Mouse (Mus musculus): ENCODE results near the gene Kcne1.

The Kcne1 gene

DNA sequence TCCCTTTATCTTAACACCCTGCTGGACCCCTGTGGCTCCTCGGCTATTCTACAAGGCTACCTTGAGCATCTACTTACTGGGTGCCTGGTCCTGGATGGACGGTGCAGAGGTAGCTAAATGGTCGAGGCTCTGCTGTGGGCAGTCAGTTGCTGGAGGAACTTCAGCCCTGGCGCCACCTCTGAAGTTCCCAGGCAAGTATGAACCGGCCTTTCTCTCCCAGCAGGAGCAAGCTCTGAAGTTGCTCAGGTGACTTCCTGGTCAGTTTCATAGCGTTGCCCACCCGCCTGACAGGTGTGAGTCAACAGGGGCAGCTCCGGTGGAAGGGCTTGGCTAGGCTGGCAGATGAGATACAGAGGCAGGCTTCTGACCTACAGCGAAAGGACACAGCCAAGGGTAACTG lies at the start of gene Kcne1:
Gene Kcne1, minus strand, starts transcription at position 240 of the 400 bp plus-strand sequence.
- DNase-seq (ENCODE audit: low spot score in 2 of 2), result no peak

DNA sequence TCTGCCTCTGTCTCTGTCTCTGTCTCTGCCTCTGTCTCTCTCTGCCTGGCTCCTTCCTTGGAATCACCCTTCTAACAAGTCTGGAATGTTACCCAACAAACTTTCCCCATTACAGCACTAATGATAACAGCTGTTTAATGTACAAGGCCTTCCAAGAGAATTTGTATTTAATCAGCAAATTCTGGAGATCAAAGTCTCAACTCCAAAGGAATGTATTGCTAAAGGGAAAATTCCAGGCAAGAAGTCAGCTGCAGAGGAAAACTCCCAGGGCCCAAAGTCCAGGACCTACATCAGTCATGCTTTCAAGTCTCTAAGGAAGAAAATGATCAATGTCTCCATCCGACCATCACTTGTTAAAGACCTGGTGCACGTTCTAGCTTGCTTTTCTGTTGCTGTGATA lies 48.6 kb upstream of the Kcne1 start:
- no peak for DNase-seq (ENCODE audit: low spot score in 2 of 2)

DNA sequence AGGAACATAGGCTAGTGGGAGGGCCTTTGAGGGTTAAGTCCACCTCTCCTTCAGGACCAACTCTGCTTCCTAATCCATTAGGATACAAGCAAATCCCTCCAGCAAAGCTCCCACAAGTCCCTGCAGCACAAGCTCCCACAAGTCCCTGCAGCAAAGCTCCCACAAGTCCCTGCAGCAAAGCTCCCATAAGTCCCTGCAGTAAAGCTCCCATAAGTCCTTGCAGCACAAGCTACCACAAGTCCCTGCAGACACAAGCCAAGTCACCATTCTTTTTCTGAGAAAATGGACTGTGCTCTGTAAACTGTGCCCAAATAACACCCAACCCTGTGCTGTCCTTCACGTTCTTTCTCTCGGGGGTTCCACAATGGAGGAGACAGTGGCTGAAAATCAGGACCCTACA lies 44.9 kb upstream of the Kcne1 start:
- DNase-seq (ENCODE audit: low spot score in 2 of 2), result no peak

DNA sequence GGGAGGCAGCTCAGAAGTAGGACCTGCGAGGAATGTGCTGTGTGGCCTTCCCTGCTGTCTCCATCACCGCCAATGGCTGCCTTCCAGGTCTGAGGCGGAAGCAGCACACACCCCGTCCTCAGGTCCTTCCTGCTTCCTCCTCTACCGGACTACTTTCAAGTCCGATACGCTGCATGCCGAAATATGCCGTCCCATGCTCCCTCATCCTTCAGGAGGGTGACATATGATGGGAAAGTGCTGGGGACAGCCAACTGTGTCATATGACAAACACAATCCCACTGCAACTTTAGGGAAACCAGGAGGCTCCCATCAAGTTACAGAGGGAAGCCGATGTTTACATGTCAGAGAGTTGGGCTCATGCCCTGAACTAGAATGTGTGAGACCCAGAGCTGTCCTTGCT lies 43.8 kb upstream of the Kcne1 start:
- DNase-seq (ENCODE audit: low spot score in 2 of 2), result no peak

DNA sequence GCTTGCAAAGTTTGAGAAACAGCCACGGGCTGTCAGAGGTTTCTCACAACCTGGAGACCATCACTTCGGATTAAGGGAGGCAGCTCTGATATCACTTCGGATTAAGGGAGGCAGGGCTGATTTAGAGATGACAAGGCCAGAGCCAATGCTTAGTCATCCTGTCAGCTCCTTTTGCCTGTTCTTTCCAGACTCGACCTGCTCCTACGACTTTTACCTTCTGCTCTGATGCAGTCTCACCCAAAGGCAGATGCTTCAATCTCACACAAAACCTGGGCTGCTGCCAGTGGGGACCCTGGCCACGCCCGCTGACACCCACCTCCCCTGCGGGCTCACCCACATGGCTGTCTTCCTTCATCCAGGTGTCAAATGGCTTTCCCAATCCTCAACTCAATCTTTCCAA lies 42.9 kb upstream of the Kcne1 start:
- DNase-seq (ENCODE audit: low spot score in 2 of 2), result no peak

DNA sequence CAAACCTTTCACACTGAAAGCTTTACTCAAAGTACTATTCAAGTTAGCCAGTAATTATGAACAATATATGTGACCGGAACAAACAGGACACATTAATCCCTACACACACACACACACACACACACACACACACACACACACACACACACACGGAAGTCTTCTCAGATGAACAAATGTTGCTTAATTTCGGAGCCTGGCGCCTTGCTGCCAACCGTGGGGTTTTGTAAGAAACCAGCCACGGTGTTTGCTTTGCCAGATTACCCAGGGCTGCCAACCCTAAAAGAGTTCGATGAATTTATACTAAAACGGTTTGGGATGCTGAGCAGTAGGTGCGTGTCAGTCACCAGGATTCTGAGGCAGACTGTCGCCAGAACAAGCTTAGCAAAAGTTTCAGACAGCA lies 41.9 kb upstream of the Kcne1 start:
- DNase-seq (ENCODE audit: low spot score in 2 of 2), result no peak

DNA sequence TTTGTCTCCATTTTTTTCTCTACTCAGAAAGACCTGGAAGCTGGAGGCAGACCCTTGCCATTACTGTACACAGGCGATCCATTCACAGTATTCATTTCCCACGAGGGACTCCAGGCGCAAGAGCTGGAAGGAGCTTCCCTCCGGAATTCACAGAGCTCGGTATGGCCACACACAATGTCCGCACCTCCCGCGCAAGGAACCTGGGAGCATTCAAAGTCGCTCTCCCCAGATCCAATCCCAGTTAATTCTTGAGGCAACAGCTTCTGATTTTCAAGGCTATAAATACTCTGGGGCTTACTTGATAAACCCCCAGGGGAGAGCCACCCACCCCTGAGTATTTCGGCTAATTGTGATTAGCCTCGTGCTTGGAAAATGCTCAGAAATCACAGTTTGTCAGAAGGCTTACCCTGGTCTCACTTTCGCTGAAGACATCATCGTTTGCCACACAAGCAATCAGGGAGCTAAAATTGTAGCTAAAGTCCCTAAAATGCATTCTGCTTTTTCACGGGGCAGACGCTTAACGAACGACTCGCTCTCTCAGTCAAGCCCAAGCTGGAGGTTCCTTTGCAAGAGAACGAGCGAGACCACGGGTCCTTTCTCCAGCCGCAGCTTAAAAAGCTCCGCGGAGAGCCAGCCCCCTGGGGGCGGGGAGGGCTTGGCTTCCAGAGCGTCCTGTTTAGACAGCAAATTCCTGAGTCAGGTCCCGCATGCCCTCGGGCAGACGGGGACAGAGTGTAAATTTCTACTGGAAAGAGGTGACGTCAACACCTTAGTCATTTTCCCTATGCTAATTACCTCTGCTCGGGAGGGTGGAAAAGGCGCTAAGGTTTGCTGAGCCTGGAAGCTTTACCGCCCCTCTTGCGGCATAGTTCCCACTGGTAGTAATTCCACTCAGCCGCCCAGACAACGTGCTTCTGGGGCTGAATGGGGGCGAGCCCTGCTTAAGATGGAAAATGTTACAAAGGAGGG lies 40.5 kb upstream of the Kcne1 start:
- peak; percentile 77 to 82 for DNase-seq (ENCODE audit: low spot score in 2 of 2)

DNA sequence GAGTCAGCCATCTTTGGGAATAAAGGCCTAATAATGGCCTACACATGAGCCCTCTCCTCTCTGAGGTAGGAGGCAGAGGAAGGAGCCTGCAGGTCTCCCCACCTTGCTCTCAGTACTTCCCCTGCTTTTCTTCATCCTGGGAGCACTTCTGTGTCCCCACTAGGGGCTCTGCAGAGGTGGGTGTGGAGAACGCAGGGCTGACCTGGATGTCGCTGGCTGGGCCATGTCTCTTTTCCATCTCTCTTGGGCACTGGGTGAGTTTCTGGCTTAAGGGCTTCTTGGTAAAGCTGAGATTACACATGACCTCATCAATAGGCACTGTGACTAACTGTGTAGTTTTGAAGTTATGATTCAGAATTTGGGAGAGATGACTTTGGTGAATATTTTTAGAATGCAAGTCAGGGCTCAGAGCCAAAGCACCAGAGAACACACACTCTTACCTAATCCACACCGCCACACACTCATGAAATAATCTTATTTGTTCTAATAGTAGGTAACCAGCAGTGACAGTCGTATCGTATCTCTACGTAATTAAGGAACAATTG lies 39.4 kb upstream of the Kcne1 start:
- no peak for DNase-seq (ENCODE audit: low spot score in 2 of 2)

DNA sequence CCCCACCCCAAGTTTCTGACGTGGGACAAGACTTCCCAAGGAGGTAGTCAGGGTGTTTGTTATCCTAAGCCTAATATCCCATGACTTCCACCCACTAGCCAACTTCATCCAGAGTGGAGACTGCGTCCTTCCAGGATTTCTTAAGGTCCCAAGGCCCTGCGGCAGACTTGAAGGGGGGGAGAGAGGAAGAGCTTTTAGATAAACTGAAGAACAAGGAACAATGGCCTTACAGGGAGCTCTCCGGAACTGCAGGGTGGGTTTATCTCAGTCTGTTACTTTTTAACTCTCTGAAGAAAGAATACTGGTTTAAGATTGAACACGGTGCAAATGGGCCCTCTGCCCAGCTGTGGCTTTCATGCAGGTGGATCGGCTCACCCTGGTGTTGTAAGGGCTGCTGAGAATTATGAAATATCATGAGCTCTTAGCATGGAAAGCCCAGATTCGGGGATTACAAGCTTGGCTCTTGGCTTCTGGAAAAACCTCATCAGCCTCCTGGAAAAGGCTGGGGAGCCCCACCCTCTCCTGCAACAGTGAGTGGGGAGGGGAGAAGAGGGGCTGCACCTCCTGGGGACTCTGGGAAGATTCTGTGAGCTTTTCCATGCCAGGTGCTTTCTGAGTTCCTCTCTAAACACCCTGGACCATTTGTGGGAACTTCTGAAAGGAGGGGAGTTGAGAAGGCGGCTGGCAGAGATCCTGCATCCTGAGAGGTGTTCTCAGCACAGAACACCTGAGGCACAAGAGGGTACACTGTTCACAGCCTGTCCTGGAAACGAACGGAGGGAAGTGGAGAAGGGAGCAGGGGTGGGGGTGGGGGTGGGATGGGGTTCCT lies 38.7 kb upstream of the Kcne1 start:
- no peak for DNase-seq (ENCODE audit: low spot score in 2 of 2)

DNA sequence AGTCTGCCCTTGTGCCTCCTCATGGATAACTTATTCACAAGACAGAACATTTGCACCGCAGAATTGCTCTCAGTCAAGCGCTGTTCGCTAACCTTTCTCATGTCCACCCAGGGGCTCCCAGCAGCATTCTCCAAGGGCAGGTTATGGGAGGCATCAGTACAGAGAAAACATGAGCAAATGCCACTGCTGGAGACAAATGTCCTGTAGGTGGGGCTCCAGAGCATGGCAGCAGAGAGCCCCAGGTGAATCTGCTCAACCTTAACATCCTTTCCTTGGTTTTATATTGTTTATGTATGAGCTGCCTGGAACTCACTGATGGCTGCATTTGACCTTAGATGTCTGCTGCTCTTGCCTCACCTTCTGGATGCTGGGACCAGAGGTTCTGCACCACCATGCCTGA lies 34.5 kb upstream of the Kcne1 start:
- DNase-seq (ENCODE audit: low spot score in 2 of 2), result no peak

DNA sequence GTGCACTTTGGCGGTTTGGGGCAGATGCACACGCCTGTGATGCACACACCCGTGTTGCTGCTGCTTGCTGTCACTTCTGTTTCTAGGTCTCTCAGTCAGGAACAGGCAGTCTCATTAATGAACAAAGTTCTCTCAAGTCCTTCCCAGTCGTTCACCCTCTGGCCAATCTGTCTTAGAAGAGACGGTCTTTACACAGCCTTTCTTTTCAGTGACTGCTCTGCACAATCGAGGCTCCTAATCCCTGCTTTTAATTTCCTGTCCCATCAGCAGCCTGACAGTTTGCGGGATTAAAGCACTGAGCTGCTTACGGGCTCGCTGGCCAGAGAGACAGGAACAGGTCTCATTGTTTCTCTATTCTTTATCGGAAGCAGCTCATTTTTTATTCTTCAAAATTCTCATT lies 28.4 kb upstream of the Kcne1 start:
- DNase-seq (ENCODE audit: low spot score in 2 of 2), result no peak

DNA sequence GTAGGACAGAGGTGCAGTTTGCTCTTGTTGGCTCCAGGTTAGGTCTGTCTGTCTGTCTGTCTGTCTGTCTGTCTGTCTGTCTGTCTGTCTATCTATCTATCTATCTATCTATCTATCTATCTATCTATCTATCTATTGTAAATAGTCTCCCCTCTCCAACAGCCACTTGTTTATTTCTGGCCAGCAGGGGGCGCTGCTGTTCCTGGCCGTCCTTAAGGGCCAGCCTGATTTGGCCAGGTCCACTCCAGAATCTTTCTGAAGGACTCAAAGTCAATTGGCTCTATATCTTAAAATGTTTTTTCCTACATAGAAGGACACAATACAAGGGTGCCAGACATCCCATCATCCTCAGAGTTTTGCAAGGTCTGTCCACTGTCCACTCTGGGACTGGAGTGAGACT lies 25.8 kb upstream of the Kcne1 start:
- peak; percentile 52 to 57 for DNase-seq (ENCODE audit: low spot score in 2 of 2)

DNA sequence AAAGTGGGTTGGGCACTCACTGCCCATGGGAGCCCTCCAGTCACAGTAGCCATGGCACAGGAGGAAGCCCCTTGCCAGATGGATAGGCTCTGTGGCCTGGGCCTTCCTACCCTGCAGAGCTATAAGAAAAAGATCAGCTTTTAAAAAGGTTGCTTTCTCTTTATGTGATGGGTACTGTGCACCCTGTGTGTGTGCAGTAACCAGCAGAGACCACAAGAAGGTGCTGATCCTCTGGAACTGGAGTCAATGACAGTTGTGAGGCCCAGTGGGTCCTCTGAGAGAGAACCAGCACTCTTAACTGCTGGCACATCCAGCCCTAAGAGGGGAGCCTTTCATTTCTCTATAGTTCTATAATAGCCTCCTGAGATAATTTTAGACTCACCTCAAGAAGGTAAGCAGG lies 24.1 kb upstream of the Kcne1 start:
- no peak for DNase-seq (ENCODE audit: low spot score in 2 of 2)

DNA sequence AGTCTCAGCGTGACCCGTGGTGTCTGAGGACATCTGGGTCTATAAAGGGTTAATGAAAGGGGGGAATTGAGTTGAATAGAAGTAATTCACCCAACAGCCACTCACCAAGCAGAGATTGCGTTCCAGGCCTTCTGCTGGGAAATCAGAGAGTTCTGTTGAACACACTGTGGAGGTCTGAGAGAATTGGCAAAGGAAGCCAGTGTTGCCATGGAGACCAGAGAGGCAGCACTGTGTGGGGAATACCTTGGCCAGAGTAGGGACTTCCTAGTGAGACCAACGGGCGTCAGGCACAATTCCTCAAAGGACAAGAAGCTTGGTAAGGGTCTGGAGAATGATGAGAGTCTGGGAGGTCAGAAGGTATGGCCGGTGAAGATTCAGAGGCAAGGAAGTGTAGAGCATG lies 23.2 kb upstream of the Kcne1 start:
- peak; percentile 67 to 71 for DNase-seq (ENCODE audit: low spot score in 2 of 2)

DNA sequence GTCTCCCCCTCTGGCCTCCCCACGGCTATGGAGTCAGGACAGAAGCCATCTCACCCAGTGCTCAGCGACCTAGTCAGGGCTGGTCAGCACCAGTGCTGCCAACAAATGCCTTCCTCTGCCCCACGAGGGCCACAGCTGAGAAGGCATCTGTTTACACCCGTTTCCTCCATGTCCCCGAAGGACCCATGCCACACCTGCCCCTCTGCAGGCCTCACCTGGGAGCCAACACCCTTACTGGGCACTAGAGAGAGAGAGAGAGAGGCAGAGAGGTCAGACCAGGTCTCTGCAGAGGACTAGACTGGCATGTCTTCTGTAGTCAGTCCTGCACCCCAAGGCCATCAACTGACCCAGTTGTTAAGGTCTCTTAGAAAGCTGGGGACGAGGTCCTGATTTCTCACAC lies 21.8 kb upstream of the Kcne1 start:
- no peak for DNase-seq (ENCODE audit: low spot score in 2 of 2)

DNA sequence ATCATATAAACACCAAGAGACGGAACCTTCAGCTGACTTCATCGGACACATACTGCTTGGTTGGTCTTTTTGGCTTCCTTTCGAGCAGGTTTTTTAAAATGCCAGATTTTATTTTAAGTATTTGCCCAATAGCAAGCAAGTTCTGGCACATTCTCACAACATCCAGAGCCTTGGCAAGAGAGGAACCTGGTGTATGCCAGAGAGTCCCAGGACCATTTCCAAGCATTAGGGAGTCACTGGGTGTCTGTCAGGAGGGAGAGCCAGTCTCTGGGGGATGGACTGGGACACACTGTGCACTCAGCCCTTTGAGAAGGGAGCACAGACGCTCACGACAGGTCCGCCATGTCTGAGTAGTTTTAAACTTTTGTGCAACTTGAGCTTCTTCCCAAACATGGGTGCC lies 17.7 kb upstream of the Kcne1 start:
- DNase-seq (ENCODE audit: low spot score in 2 of 2), result no peak

DNA sequence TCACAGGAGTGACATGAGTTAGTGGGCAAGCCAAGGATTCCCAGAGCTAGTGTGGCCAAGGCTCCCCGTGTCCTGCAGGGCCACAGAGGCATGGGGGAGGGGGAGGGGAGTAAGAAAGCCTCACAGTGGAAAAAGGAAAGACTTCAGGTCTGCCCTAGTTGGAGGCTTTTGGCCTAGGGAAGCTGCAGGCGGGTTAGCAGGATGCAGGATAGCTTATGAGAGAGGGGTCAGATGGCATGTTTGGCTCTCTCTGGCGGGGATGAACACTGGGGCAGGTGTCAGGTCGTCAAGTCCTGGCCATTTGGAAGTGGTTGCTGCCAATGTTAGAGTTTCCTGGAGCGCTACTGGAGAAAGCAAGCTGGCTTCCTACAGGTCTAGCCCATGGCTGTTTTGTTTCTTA lies 12.4 kb upstream of the Kcne1 start:
- DNase-seq (ENCODE audit: low spot score in 2 of 2), result no peak

DNA sequence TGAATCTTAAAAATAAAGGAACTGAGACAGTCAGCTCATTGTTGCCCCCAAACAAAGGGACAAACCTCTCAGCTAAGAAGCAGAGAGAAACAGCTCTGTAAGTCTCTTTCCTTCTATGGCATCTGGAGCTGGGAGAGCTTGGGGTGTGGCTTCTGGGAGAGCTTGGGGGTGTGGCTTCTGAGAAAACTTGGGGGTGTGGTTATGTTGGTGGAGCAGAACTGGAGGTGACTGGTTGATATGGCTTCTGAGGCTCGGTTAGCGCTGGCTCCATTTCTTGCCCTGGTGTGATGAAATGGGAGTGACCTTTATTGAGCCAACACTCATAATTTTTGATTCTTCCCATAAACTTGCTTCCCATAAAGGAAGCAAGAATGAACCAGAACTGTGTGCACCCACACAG lies 10.0 kb upstream of the Kcne1 start:
- no peak for DNase-seq (ENCODE audit: low spot score in 2 of 2)

DNA sequence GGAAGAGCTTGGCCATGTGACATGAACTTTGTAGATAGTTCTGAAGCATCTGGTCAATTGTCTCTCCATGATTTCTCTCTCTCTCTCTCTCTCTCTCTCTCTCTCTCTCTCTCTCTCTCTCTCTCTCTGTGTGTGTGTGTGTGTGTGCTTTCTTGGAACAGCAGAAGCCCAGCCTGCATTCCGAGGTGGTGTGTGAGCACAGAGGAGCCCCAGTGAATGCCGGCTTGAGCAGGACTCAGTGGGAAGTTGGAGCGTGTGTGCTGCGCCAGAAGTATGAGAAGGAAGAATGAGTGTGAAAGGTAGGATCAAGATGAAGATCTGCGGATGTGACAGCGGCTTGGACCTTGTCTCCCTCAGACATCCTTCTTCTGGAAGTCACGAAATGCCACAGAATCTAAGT lies 6.2 kb upstream of the Kcne1 start:
- no peak for DNase-seq (ENCODE audit: low spot score in 2 of 2)

DNA sequence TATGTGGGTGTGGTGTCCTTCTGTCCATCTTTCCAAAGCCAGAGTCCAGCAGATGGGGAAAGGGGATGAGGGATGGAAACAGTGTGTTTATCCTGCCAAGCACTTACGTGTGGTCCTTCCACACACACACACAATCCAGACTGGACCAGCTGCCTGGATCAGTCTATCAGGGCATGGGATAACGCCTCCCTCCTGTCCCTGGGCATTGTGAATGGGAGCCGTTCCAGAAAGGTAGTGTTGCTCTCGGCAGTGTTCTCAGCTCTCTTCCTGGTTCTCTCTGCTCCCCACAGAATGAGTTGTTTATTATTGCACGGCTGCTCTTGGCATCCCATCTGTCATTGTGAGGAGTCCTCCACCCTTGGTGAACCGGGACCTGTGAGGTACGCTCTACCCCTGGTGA lies 1.4 kb upstream of the Kcne1 start:
- no peak for DNase-seq (ENCODE audit: low spot score in 2 of 2)

DNA sequence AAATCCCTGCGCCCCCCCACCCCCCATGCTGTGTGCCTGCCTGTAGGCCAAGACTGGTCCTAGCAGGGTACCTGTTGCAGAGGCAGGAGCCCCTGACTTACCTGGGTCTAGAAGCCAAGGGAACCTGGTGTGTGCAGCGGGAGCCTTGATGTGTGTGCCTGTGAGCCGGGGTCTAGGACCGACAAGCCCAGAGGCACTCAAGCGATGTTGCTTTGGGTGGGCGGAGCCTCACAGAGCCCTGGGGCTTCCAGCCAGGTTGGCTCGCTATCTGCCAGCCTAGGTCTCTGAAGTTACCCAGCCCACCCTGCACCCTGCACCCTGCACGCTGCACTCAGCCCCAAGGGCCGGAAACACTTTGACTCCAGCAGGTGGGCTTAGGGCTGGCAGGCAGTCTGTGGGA lies 534 bp downstream of the Kcne1 start:
- DNase-seq (ENCODE audit: low spot score in 2 of 2), result no peak

DNA sequence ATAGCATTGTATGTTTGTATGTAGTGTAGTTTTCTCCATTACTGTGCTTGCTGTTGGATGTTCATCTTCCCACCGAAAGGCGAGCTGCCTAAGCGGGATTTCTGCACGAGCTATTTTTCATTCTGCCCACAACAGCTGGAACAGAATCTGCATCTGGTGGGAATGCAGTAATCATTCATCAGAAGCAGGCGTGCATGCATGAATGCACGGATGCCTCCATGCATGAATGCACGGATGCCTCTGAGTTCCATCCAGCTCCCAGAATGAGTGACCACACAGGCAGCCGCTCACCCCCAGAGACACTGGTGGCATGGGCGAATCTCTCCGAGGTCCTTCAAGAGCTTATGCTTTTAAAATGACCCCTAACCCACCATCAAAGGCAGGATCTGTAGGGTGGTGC lies 1.7 kb downstream of the Kcne1 start:
- DNase-seq (ENCODE audit: low spot score in 2 of 2), result no peak

DNA sequence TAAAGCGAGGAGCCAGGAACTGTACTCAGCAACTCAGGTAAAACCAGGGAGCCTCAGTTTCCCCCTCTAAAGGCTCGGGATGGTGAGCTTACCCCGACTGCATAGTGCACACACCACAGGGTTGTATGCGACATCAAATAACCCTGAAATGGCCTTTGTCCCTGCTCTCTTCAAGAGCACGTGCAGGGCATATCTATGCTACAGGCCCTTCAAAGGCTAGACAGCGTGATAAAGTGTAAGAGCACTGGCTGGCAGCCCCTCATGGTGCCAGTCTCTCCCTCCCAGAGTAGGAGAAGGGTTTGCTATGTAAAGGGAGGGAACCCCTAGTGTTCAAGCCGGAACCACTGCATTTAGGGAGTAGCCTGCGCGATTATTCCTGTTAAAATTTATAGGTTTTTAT lies 2.2 kb downstream of the Kcne1 start:
- DNase-seq (ENCODE audit: low spot score in 2 of 2), result no peak
